Mouse (Mus musculus) forebrain, embryonic 14.5 days (tissue): ENCODE measurements around the gene Tmem223. TPM values are rescaled to one million over a fixed set of nuclear protein-coding genes. Genes with fewer than 3 reads are reported as not detected.

ENCODE experiments used
- ATAC-seq: fragments of 200-750 bp; cut with Nextera tagmentation; 2 replicates; pipeline ENCODE4 v1.8.0; 2017; ENCODE audit warnings: mild to moderate bottlenecking, moderate library complexity
- DNase-seq: peaks from one replicate; pipeline ENCODE4 v3.0.0-alpha.2; 2015; ENCODE audit warnings: low spot score
- H3K27ac ChIP-seq: fragments of 300-500 bp; sonication (generic); 2 replicates; pipeline ENCODE4 v1.5.1; 2014; ENCODE audit warnings: low read depth, mild to moderate bottlenecking, control low read depth, low read length, moderate library complexity
- H3K27me3 ChIP-seq: fragments of 300-500 bp; sonication (generic); replicated peaks from 2 replicates; pipeline ENCODE4 v1.6.1; 2014; ENCODE audit warnings: low read length, control low read depth, mixed read lengths; ENCODE audit not compliant: control insufficient read depth, insufficient read depth
- H3K36me3 ChIP-seq: fragments of 300-500 bp; sonication (generic); 2 replicates; pipeline ENCODE4 v1.6.1; 2014; ENCODE audit warnings: low read length, control low read depth; ENCODE audit not compliant: control insufficient read depth, insufficient read depth
- H3K4me1 ChIP-seq: fragments of 300-500 bp; sonication (generic); 2 replicates; pipeline ENCODE4 v1.6.1; 2014; ENCODE audit warnings: antibody characterized with exemption, low read length, control low read depth; ENCODE audit not compliant: control insufficient read depth, insufficient read depth
- H3K4me2 ChIP-seq: fragments of 300-500 bp; sonication (generic); 2 replicates; pipeline ENCODE4 v1.6.1; 2014; ENCODE audit warnings: mild to moderate bottlenecking, control low read depth, low read length
- H3K4me3 ChIP-seq: fragments of 300-500 bp; sonication (generic); 2 replicates; pipeline ENCODE4 v1.5.1; 2014; ENCODE audit warnings: low read depth, low read length, control low read depth
- H3K9ac ChIP-seq: fragments of 300-500 bp; sonication (generic); 2 replicates; pipeline ENCODE4 v1.6.1; 2014; ENCODE audit warnings: mild to moderate bottlenecking, low read length, control low read depth, moderate library complexity
- H3K9me3 ChIP-seq: fragments of 300-500 bp; sonication (generic); replicated peaks from 2 replicates; pipeline ENCODE4 v1.6.1; 2016; ENCODE audit warnings: low read length, control low read depth, mixed read lengths; ENCODE audit not compliant: control insufficient read depth
- WGBS: fragments of 180-500 bp; shearing (Covaris S2); extraction: QIAGEN DNeasy Blood & Tissue Kit; methylation state at CpG from one replicate; pipeline ENCODE4 v1.1.7; 2014; 5-methylcytosine and 5-hydroxymethylcytosine counted together
- polyA plus RNA-seq: library from polyadenylated mRNA; unstranded; fragments of >200 nt; fragmentation: Nextera tagmentation; extraction: Ambion mirVana; gene quantifications from 2 replicates; pipeline ENCODE4 v1.2.1, GENCODE M21; 2014

Tmem223 gene
- polyA plus RNA-seq, result 273 and 345 TPM in 2 replicates

GRCm38 (mm10) chr19:8770567-8771270, at the start of gene Tmem223:
TSS of gene Tmem223 (plus strand) at chr19:8770996.
- peak; percentile 86 for DNase-seq
- peak; percentile 58 for ATAC-seq
- Histone ChIP-seq H3K4me1 (peaks cover 22% of the 10 kb centered on the region), H3K4me3 (peak within 1 kb of the TSS; percentile 85), H3K27me3 (no peaks in the 10 kb centered on the region), H3K36me3 (peaks cover 72% of the 10 kb centered on the region), H3K27ac (peak within 1 kb of the TSS; percentile 84), H3K9ac (peak within 1 kb of the TSS; percentile 97), H3K4me2 (peak within 1 kb of the TSS; percentile 56), H3K9me3 (no peaks in the 10 kb centered on the region)
- 18% methylated on average over 29 of the region's 29 CpGs for WGBS

GRCm38 (mm10) chr19:8721378-8721777, 49.4 kb upstream of the Tmem223 start:
- peaks cover 24% of the 10 kb centered on the region for H3K36me3 ChIP-seq
- WGBS, result 91% methylated on average over 1 of the region's 1 CpGs
- H3K27me3 ChIP-seq, result no peaks in the 10 kb centered on the region
- peak overlapping the region; percentile 83; the same call in 1 of the 2 replicates for H3K4me2 ChIP-seq
- no peak for ATAC-seq
- H3K27ac ChIP-seq, result no peak overlapping the region
- H3K9me3 ChIP-seq, result no peaks in the 10 kb centered on the region
- peak overlapping the region; percentile 8; the same call in 1 of the 2 replicates for H3K9ac ChIP-seq
- no peak for DNase-seq
- H3K4me1 ChIP-seq, result peaks cover 21% of the 10 kb centered on the region
- no peak overlapping the region for H3K4me3 ChIP-seq

GRCm38 (mm10) chr19:8722021-8722420, 48.8 kb upstream of the Tmem223 start:
- WGBS, result 63% methylated on average over 4 of the region's 4 CpGs
- H3K36me3 ChIP-seq, result peaks cover 31% of the 10 kb centered on the region
- H3K27ac ChIP-seq, result no peak overlapping the region
- DNase-seq (no peak), ATAC-seq (no peak)
- peak overlapping the region; percentile 63 for H3K4me3 ChIP-seq
- no peaks in the 10 kb centered on the region for H3K9me3 ChIP-seq
- peak overlapping the region; percentile 83 for H3K4me2 ChIP-seq
- H3K9ac ChIP-seq, result peak overlapping the region; percentile 81
- no peaks in the 10 kb centered on the region for H3K27me3 ChIP-seq
- peaks cover 21% of the 10 kb centered on the region for H3K4me1 ChIP-seq

- Histone ChIP-seq H3K9me3 (no peaks in the 10 kb centered on the region), H3K27me3 (no peaks in the 10 kb centered on the region), H3K9ac (peak overlapping the region; percentile 81), H3K36me3 (peaks cover 32% of the 10 kb centered on the region), H3K4me3 (peak overlapping the region; percentile 63), H3K4me1 (peaks cover 21% of the 10 kb centered on the region), H3K4me2 (peak overlapping the region; percentile 83), H3K27ac (peak overlapping the region; percentile 93)
- 1% methylated on average over 5 of the region's 5 CpGs for WGBS
- ATAC-seq, result no peak; the same call in 1 of the 2 replicates
- DNase-seq, result no peak
These were observed 48.3 kb upstream of the Tmem223 start for GRCm38 (mm10) chr19:8722559-8722906.

GRCm38 (mm10) chr19:8722907-8723573, 47.8 kb upstream of the Tmem223 start, which contains the start of gene Slc3a2:
TSS of gene Slc3a2 (minus strand) at chr19:8723369.
- peak within 1 kb of the TSS; percentile 93 for H3K27ac ChIP-seq
- H3K36me3 ChIP-seq, result peaks cover 32% of the 10 kb centered on the region
- peak within 1 kb of the TSS; percentile 63 for H3K4me3 ChIP-seq
- H3K9me3 ChIP-seq, result no peaks in the 10 kb centered on the region
- H3K9ac ChIP-seq, result peak within 1 kb of the TSS; percentile 97
- no peaks in the 10 kb centered on the region for H3K27me3 ChIP-seq
- DNase-seq, result peak; percentile 100
- peak; percentile 98 for ATAC-seq
- under 1% methylated on average over 50 of the region's 50 CpGs for WGBS
- H3K4me2 ChIP-seq, result peak within 1 kb of the TSS; percentile 83
- H3K4me1 ChIP-seq, result peaks cover 21% of the 10 kb centered on the region

GRCm38 (mm10) chr19:8723574-8724346, 47.0 kb upstream of the Tmem223 start:
- Histone ChIP-seq H3K4me1 (peaks cover 21% of the 10 kb centered on the region), H3K9ac (peak overlapping the region; percentile 97), H3K4me3 (peak overlapping the region; percentile 63), H3K27ac (peak overlapping the region; percentile 72), H3K27me3 (no peaks in the 10 kb centered on the region), H3K9me3 (no peaks in the 10 kb centered on the region), H3K36me3 (peaks cover 32% of the 10 kb centered on the region), H3K4me2 (peak overlapping the region; percentile 83)
- WGBS, result under 1% methylated on average over 20 of the region's 20 CpGs
- DNase-seq (peak; percentile 30), ATAC-seq (peak; percentile 19; the same call in 1 of the 2 replicates)

GRCm38 (mm10) chr19:8724392-8724791, 46.4 kb upstream of the Tmem223 start:
- Histone ChIP-seq H3K9ac (peak overlapping the region; percentile 97), H3K4me3 (peak overlapping the region; percentile 63), H3K27ac (peak overlapping the region; percentile 72; the same call in 1 of the 2 replicates), H3K36me3 (peaks cover 32% of the 10 kb centered on the region), H3K4me2 (peak overlapping the region; percentile 83), H3K9me3 (no peaks in the 10 kb centered on the region), H3K4me1 (peaks cover 21% of the 10 kb centered on the region), H3K27me3 (no peaks in the 10 kb centered on the region)
- DNase-seq (no peak), ATAC-seq (no peak)
- WGBS, result 3% methylated on average over 2 of the region's 2 CpGs

- 42% methylated on average over 4 of the region's 4 CpGs for WGBS
- Histone ChIP-seq H3K36me3 (peaks cover 32% of the 10 kb centered on the region), H3K9me3 (no peaks in the 10 kb centered on the region), H3K4me2 (peak overlapping the region; percentile 83), H3K4me1 (peaks cover 21% of the 10 kb centered on the region), H3K27ac (no peak overlapping the region), H3K27me3 (no peaks in the 10 kb centered on the region), H3K4me3 (peak overlapping the region; percentile 63), H3K9ac (peak overlapping the region; percentile 97)
- DNase-seq, result no peak
- no peak for ATAC-seq
These were observed 45.6 kb upstream of the Tmem223 start for GRCm38 (mm10) chr19:8725081-8725613.
